Mouse (Mus musculus): Measurements from ENCODE around the gene Pop7.

The Pop7 gene

DNA sequence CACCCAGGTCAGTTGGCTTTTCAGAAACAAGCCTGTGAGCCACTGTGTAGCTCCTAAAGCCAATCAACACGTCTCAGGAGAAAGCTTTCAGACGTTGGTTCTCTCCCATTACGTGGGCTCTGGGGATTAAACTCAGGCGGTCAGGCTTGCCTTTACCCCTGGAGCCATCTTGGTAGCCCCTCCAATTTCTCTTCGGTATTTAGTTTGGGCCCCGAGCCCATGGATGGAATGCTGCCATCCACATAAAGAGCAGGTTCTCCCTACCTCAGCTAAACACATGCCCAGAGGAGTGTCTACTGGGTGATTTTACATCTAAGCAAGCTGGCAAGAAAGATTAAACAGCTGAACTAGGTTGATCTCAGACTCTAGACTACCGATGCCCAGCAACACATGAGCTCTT is 2.1 kb downstream of the Pop7 start:
- no peak for DNase-seq (ENCODE audit: low read depth)

- no peak for DNase-seq (ENCODE audit: low read depth)
Observed at GRCm38 (mm10) chr5:137493831-137494230, 8.5 kb downstream of the Pop7 start.

- no peak for DNase-seq (ENCODE audit: low read depth)
Observed at GRCm38 (mm10) chr5:137491559-137491958, 10.8 kb downstream of the Pop7 start.

DNA sequence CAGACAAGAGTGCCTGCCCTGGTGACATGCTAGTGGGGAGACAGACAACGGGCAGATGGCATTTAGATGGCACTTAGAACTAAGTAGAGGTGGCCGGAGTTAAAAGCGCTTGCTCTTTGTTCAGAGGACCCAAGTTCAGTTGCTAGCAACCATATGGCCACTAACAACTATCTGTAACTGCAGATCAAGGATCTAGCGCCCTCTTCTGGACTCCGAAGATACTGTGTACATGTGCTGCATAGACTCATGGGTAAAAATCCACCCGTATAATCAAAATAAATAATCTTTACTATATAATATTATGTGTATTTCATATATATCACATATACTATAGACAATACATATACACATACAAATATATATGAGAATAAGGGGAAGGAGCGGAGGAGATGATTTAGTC is 14.7 kb downstream of the Pop7 start:
- peak; percentile 25 for DNase-seq (ENCODE audit: low read depth)

- DNase-seq (ENCODE audit: low read depth) = no peak
Observed at GRCm38 (mm10) chr5:137485851-137486155, 16.5 kb downstream of the Pop7 start.

GRCm38 (mm10) chr5:137485071-137485850 is 17.1 kb downstream of the Pop7 start:
- no peak for DNase-seq (ENCODE audit: low read depth)

DNA sequence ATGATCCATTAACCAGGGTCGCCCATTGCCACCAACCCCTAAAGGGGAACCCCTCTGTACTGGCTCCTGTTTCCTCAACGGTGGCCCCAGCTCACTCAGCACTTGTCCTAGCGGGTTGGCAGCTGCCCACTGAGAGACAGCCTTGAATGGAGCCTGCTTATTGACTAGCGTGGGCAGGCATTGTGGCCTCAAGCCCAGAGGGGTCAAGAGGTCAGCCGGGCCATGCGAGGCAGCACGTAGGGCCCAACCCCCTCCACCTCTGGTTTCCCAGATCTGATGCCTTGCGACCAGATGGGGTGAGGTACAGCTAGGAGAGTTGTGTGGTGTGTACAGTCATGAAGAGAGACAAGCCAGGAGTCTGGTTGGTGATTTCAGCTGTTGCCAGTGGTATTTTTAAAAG is 20.4 kb downstream of the Pop7 start:
- no peak for DNase-seq (ENCODE audit: low read depth)

GRCm38 (mm10) chr5:137481138-137481537 is 21.2 kb downstream of the Pop7 start:
- peak; percentile 53 for DNase-seq (ENCODE audit: low read depth)

- no peak for DNase-seq (ENCODE audit: low read depth)
Observed at GRCm38 (mm10) chr5:137476964-137477363, 25.4 kb downstream of the Pop7 start, which contains the start of gene Zan. Zan (minus strand) TSS chr5:137477064.

GRCm38 (mm10) chr5:137474351-137474750 is 28.0 kb downstream of the Pop7 start:
- DNase-seq (ENCODE audit: low read depth) = no peak

GRCm38 (mm10) chr5:137472252-137472904 is 29.9 kb downstream of the Pop7 start:
- DNase-seq (ENCODE audit: low read depth) = no peak

GRCm38 (mm10) chr5:137466946-137467345 is 35.4 kb downstream of the Pop7 start:
- DNase-seq (ENCODE audit: low read depth) = no peak

DNA sequence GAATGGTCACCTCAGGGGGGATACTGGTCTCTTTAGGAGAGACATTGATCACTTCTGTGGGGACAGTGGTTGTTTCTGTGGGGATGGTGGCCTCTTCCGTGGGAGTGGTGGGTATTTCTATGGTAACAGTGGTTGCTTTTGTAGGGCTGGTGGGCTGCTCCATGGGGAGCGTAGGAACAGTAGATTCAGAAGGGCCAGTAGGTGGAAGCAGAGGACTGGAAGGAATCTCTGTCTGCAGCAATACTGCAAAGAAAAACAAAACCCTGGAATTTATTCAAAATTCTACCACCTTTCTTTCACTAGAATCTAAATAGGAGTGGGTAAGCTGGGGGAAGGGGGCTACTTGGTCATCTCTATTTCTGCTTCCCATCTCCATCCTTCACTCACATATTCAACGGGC is 37.3 kb downstream of the Pop7 start:
- no peak for DNase-seq (ENCODE audit: low read depth)

- no peak for DNase-seq (ENCODE audit: low read depth)
Observed at GRCm38 (mm10) chr5:137455866-137456591, 46.3 kb downstream of the Pop7 start.

- peak; percentile 32 for DNase-seq (ENCODE audit: low read depth)
Observed at GRCm38 (mm10) chr5:137455206-137455605, 47.1 kb downstream of the Pop7 start.
